Mouse (Mus musculus) layer of hippocampus, adult 8-10 months (tissue): ENCODE data around the gene Galntl6. TPM values are rescaled to one million over a fixed set of nuclear protein-coding genes. Genes with fewer than 3 reads are reported as not detected.

ENCODE experiments used
- total RNA-seq, 4 experiments: library from RNA; stranded (reverse); gene quantifications; 2 replicates each; pipeline ENCODE4 v1.2.4; 2022

Gene Galntl6
- total RNA-seq, 4 experiments from 2014 or later, result 35.5 to 46.2 (median 39.0) TPM

Other genes starting within 250 kb of the Galntl6 start
- gene BC030500, start 885 bp downstream of the Galntl6 start, total RNA-seq, result 10 to 100 TPM; 15.1 to 17.2 (median 16.7) TPM